Mouse (Mus musculus): ENCODE results near the gene Fkbp8.
"Not testable (repeated sequence)": the region's sequence is repeated elsewhere in the genome, so short reads cannot be mapped to it uniquely, and the experiment has no call there.

Gene Fkbp8

GRCm38 (mm10) chr8:70501820-70502529, 25.5 kb upstream of the Fkbp8 start:
- DNase-seq (ENCODE audit: low spot score) = no peak

GRCm38 (mm10) chr8:70502540-70502939, 25.0 kb upstream of the Fkbp8 start:
- no peak for DNase-seq (ENCODE audit: low spot score)

- peak; percentile 75 for DNase-seq (ENCODE audit: low spot score)
These were observed 24.3 kb upstream of the Fkbp8 start for GRCm38 (mm10) chr8:70503062-70503750.

- DNase-seq (ENCODE audit: low spot score) = peak; percentile 62
These were observed 23.2 kb upstream of the Fkbp8 start for GRCm38 (mm10) chr8:70504291-70504716.

GRCm38 (mm10) chr8:70504851-70505250, 22.7 kb upstream of the Fkbp8 start:
- peak; percentile 80 for DNase-seq (ENCODE audit: low spot score)

GRCm38 (mm10) chr8:70505698-70506327, 21.7 kb upstream of the Fkbp8 start:
- DNase-seq (ENCODE audit: low spot score) = no peak

GRCm38 (mm10) chr8:70506328-70507026, 21.0 kb upstream of the Fkbp8 start, which contains the start of gene Rex1bd:
TSS of gene Rex1bd (minus strand) at chr8:70506752.
- DNase-seq (ENCODE audit: low spot score) = peak; percentile 94

GRCm38 (mm10) chr8:70507027-70507393, 20.5 kb upstream of the Fkbp8 start:
- DNase-seq (ENCODE audit: low spot score) = no peak

GRCm38 (mm10) chr8:70509281-70509952, 18.1 kb upstream of the Fkbp8 start:
- DNase-seq (ENCODE audit: low spot score) = no peak

GRCm38 (mm10) chr8:70510228-70510915, 17.2 kb upstream of the Fkbp8 start, which contains the start of gene Uba52:
TSS of gene Uba52 (minus strand) at chr8:70510801.
- peak; percentile 97 for DNase-seq (ENCODE audit: low spot score)

GRCm38 (mm10) chr8:70511174-70511573, 16.4 kb upstream of the Fkbp8 start:
- DNase-seq (ENCODE audit: low spot score) = not testable (repeated sequence)

- no peak for DNase-seq (ENCODE audit: low spot score)
These were observed 15.8 kb upstream of the Fkbp8 start for GRCm38 (mm10) chr8:70511770-70512169.

GRCm38 (mm10) chr8:70512253-70512903, 15.1 kb upstream of the Fkbp8 start:
- no peak for DNase-seq (ENCODE audit: low spot score)

GRCm38 (mm10) chr8:70513441-70513840, 14.1 kb upstream of the Fkbp8 start:
- DNase-seq (ENCODE audit: low spot score) = no peak

- DNase-seq (ENCODE audit: low spot score) = no peak
These were observed 9.4 kb upstream of the Fkbp8 start for GRCm38 (mm10) chr8:70517940-70518643.

GRCm38 (mm10) chr8:70519043-70519442, 8.5 kb upstream of the Fkbp8 start:
- DNase-seq (ENCODE audit: low spot score) = no peak

- DNase-seq (ENCODE audit: low spot score) = no peak
These were observed 7.9 kb upstream of the Fkbp8 start for GRCm38 (mm10) chr8:70519606-70520005.

- DNase-seq (ENCODE audit: low spot score) = peak; percentile 97
These were observed 4.7 kb upstream of the Fkbp8 start for GRCm38 (mm10) chr8:70522592-70523403.

GRCm38 (mm10) chr8:70527111-70527511, 413 bp upstream of the Fkbp8 start:
- DNase-seq (ENCODE audit: low spot score) = no peak

Measured in layer of hippocampus, adult 11-12 months (tissue).